Mouse (Mus musculus): ENCODE measurements around the gene Stx11.

Gene Stx11

GRCm38 (mm10) chr10:12917626-12918025, 46.5 kb downstream of the Stx11 start:
- in situ Hi-C loops (cut with MboI, MseI) = loop anchor here (10.0 kb wide), 1 partner anchor 893 kb away; no protein-coding TSS in a partner anchor

GRCm38 (mm10) chr10:12916376-12916775, 47.7 kb downstream of the Stx11 start:
- in situ Hi-C loops (cut with MboI, MseI) = loop anchor here (10.0 kb wide), 1 partner anchor 892 kb away; no protein-coding TSS in a partner anchor

- in situ Hi-C loops (cut with MboI, MseI) = loop anchor here (10.0 kb wide), 1 partner anchor 891 kb away; no protein-coding TSS in a partner anchor
These were observed 48.3 kb downstream of the Stx11 start for GRCm38 (mm10) chr10:12915826-12916225.

GRCm38 (mm10) chr10:12914203-12914602, 49.9 kb downstream of the Stx11 start:
- in situ Hi-C loops (cut with MboI, MseI) = loop anchor here (10.0 kb wide), 1 partner anchor 889 kb away; no protein-coding TSS in a partner anchor

- in situ Hi-C loops (cut with MboI, MseI) = loop anchor here (10.0 kb wide), 1 partner anchor 887 kb away; no protein-coding TSS in a partner anchor
These were observed 52.0 kb downstream of the Stx11 start for GRCm38 (mm10) chr10:12911981-12912530.

GRCm38 (mm10) chr10:12911451-12911850, 52.6 kb downstream of the Stx11 start:
- in situ Hi-C loops (cut with MboI, MseI) = loop anchor here (10.0 kb wide), 1 partner anchor 887 kb away; no protein-coding TSS in a partner anchor

- in situ Hi-C loops (cut with MboI, MseI) = loop anchor here (10.0 kb wide), 1 partner anchor 885 kb away; no protein-coding TSS in a partner anchor
These were observed 54.2 kb downstream of the Stx11 start for GRCm38 (mm10) chr10:12909891-12910290.

- in situ Hi-C loops (cut with MboI, MseI) = no loop called here
These were observed 54.9 kb downstream of the Stx11 start for GRCm38 (mm10) chr10:12909179-12909578.

- in situ Hi-C loops (cut with MboI, MseI) = no loop called here
These were observed 60.0 kb downstream of the Stx11 start for GRCm38 (mm10) chr10:12904140-12904528.

GRCm38 (mm10) chr10:12903440-12904139, 60.5 kb downstream of the Stx11 start:
- in situ Hi-C loops (cut with MboI, MseI) = no loop called here

- in situ Hi-C loops (cut with MboI, MseI) = no loop called here
These were observed 64.2 kb downstream of the Stx11 start for GRCm38 (mm10) chr10:12899901-12900300.

GRCm38 (mm10) chr10:12893339-12893738, 70.8 kb downstream of the Stx11 start:
- in situ Hi-C loops (cut with MboI, MseI) = no loop called here

GRCm38 (mm10) chr10:12888373-12888772, 75.7 kb downstream of the Stx11 start:
- in situ Hi-C loops (cut with MboI, MseI) = loop anchor here (10.0 kb wide), 1 partner anchor 444 kb away; no protein-coding TSS in a partner anchor

Measured in T-helper 2 cell (primary cell).